Mouse (Mus musculus): ENCODE results near the gene Ptprn2. TPM values are rescaled to one million over a fixed set of nuclear protein-coding genes. Genes with fewer than 3 reads are reported as not detected.

The Ptprn2 gene
- polyA plus RNA-seq, 1 experiment from 2014 or later, result 0.15 TPM

DNA sequence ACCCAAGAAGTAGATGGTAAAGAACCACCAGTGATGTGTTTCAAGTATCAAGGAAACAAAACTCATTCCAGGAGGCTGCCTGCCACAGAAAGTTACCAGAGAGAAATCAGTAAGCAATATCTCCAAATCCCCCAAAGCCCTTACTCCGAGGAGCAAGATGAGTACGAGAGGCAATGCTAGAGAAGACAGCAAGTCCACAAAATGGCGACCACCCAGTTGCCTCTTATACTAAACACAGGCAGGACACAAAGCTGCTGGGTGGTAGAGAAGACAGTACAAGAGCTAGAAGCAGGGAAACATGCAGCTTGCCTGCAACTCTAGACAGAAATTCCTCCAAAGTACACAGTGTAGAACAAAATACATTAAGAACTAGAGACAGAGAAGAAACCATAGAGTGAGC lies 300.2 kb downstream of the Ptprn2 start:
- H3K27ac ChIP-seq (replicated peaks), result no peak overlapping the region
- WGBS, result 77% methylated on average over 3 of the region's 3 CpGs
- ATAC-seq (ENCODE audit: extremely low read depth, insufficient number of reproducible peaks, low FRiP score, low TSS enrichment), result no peak

DNA sequence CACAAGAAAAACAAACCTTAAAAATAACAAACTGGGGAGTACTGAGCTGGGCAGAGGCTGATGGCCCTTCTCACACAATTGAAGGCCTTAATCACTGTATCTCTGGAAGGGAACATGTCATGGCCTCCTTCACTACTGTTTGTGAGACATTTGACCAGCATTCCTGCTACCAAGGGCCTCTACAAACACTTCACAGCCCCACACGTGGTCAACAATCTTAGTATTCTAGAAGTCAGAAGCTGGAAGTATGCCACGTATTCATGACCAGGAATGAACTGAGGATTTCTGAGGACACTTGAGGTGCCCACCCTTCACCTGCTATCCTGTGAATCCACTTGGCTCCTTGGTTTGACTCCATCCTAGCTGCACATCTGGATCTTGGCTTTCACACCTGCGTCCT lies 302.8 kb downstream of the Ptprn2 start:
- WGBS, result 71% methylated on average over 3 of the region's 3 CpGs

More for the DNA sequence above, 300.2 kb downstream of the Ptprn2 start:
- H3K27me3 ChIP-seq (replicated peaks), result no peaks in the 10 kb centered on the region
- no peaks in the 10 kb centered on the region for H3K36me3 ChIP-seq
- H3K4me3 ChIP-seq, result no peak overlapping the region
- H3K4me2 ChIP-seq, result no peak overlapping the region
- no peak overlapping the region for H3K9ac ChIP-seq
- H3K4me1 ChIP-seq, result no peaks in the 10 kb centered on the region
- no peaks in the 10 kb centered on the region for H3K9me3 ChIP-seq

DNA sequence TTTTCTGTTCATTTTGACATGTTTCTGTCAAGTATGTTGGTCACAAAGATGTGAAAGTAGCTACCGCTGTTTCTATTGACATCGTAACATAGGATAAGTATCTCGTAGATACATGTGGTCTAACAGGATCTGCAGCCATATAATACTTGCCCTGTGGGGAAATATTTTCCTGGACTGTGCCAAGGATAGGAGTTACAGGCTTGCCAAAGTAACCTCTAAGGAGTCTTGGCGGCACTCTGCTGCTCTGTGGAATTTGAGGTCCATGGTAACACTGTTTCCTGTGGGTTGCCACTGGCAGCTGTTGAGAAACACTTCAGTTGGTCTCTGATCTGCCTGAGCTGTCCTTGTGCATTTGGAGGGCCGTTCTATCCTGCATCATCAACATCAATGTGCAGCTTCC lies 317.8 kb downstream of the Ptprn2 start:
- no peaks in the 10 kb centered on the region for H3K27me3 ChIP-seq (replicated peaks)
- H3K27ac ChIP-seq (replicated peaks), result no peak overlapping the region
- 77% methylated on average over 5 of the region's 5 CpGs for WGBS
- H3K36me3 ChIP-seq, result no peaks in the 10 kb centered on the region
- no peak for ATAC-seq (ENCODE audit: extremely low read depth, insufficient number of reproducible peaks, low FRiP score, low TSS enrichment)
- no peak overlapping the region for H3K9ac ChIP-seq
- no peak overlapping the region for H3K4me3 ChIP-seq
- no peak overlapping the region for H3K4me2 ChIP-seq
- H3K4me1 ChIP-seq, result no peaks in the 10 kb centered on the region
- H3K9me3 ChIP-seq, result no peaks in the 10 kb centered on the region

More for the DNA sequence above, 302.8 kb downstream of the Ptprn2 start:
- H3K4me2 ChIP-seq, result no peak overlapping the region
- ATAC-seq (ENCODE audit: extremely low read depth, insufficient number of reproducible peaks, low FRiP score, low TSS enrichment), result no peak
- no peaks in the 10 kb centered on the region for H3K36me3 ChIP-seq
- H3K27me3 ChIP-seq (replicated peaks), result no peaks in the 10 kb centered on the region
- H3K4me1 ChIP-seq, result no peaks in the 10 kb centered on the region
- H3K9ac ChIP-seq, result no peak overlapping the region
- no peak overlapping the region for H3K27ac ChIP-seq (replicated peaks)
- no peak overlapping the region for H3K4me3 ChIP-seq
- H3K9me3 ChIP-seq, result no peaks in the 10 kb centered on the region

- Histone ChIP-seq H3K4me2 (no peak overlapping the region), H3K36me3 (no peaks in the 10 kb centered on the region), H3K27me3 (replicated peaks) (no peaks in the 10 kb centered on the region), H3K9ac (no peak overlapping the region), H3K9me3 (no peaks in the 10 kb centered on the region), H3K4me3 (no peak overlapping the region), H3K4me1 (no peaks in the 10 kb centered on the region), H3K27ac (replicated peaks) (no peak overlapping the region)
- ATAC-seq (ENCODE audit: extremely low read depth, insufficient number of reproducible peaks, low FRiP score, low TSS enrichment), result no peak
- WGBS, result 48% methylated on average over 2 of the region's 2 CpGs
Measured at GRCm38 (mm10) chr12:116804712-116805111, 319.2 kb downstream of the Ptprn2 start.

DNA sequence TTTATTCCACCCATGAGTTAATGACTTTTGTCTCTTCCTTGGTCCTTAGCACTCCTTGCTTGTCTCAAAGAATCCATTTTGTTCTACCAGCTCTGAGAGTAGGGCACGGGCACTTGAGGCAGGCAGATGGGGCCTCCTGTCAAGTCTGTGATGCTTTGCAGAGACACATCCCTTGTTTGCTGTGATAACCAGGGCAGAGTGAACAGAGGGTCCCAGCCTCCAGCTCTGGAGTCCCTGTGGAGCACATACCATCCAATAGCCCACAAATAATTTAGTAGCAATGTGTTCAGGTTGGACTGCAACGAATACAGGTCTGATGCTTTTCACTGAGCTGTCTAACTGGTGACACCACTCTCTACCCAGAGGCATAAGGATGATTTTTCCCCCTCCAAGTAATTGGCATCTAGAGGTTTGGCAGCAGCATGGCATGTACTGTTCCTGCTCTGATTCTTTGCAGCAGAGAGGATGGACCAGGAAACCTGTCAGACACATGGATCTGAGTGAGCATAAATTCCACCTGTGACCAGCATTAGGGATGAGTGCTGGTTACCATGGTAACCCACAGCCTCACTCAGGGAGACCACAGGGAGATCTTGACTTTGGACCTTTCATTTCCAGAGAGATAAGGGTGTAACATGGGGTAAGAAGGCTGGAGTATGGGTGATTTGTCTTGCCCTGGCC lies 319.7 kb downstream of the Ptprn2 start:
- Histone ChIP-seq H3K4me3 (no peak overlapping the region), H3K9ac (no peak overlapping the region), H3K36me3 (no peaks in the 10 kb centered on the region), H3K27ac (replicated peaks) (no peak overlapping the region), H3K9me3 (no peaks in the 10 kb centered on the region), H3K4me2 (no peak overlapping the region), H3K4me1 (no peaks in the 10 kb centered on the region), H3K27me3 (replicated peaks) (no peaks in the 10 kb centered on the region)
- no peak for ATAC-seq (ENCODE audit: extremely low read depth, insufficient number of reproducible peaks, low FRiP score, low TSS enrichment)
- 24% methylated on average over 2 of the region's 2 CpGs for WGBS

DNA sequence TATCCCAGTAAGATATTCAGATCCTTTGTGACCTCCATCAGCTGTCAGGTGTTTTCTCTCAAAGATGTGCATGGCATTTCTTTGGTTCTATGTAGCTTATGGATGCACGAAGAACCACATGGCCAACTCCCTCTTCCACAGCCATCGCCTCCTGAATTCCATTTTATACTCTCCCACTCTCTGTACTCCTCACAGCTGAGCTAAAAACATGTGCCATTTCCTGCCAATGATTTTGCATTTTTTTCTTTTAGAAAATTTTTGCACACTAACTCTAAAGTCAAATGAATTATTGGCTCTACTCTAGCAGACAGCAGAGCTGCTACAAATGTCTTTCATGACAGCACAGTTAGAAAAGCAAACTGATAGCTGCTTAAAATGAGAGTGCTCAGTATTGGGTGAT lies 320.6 kb downstream of the Ptprn2 start:
- no peaks in the 10 kb centered on the region for H3K4me1 ChIP-seq
- no peaks in the 10 kb centered on the region for H3K36me3 ChIP-seq
- H3K4me2 ChIP-seq, result no peak overlapping the region
- ATAC-seq (ENCODE audit: extremely low read depth, insufficient number of reproducible peaks, low FRiP score, low TSS enrichment), result no peak
- no peaks in the 10 kb centered on the region for H3K27me3 ChIP-seq (replicated peaks)
- WGBS, result 71% methylated on average over 2 of the region's 2 CpGs
- no peak overlapping the region for H3K27ac ChIP-seq (replicated peaks)
- H3K9ac ChIP-seq, result no peak overlapping the region
- H3K4me3 ChIP-seq, result no peak overlapping the region
- H3K9me3 ChIP-seq, result no peaks in the 10 kb centered on the region

GRCm38 (mm10) chr12:116813012-116813411 lies 327.5 kb downstream of the Ptprn2 start:
- Histone ChIP-seq H3K4me2 (no peak overlapping the region), H3K4me1 (no peaks in the 10 kb centered on the region), H3K27ac (replicated peaks) (no peak overlapping the region), H3K36me3 (no peaks in the 10 kb centered on the region), H3K4me3 (no peak overlapping the region), H3K27me3 (replicated peaks) (no peaks in the 10 kb centered on the region), H3K9ac (no peak overlapping the region), H3K9me3 (no peaks in the 10 kb centered on the region)
- 75% methylated on average over 5 of the region's 5 CpGs for WGBS
- no peak for ATAC-seq (ENCODE audit: extremely low read depth, insufficient number of reproducible peaks, low FRiP score, low TSS enrichment)

DNA sequence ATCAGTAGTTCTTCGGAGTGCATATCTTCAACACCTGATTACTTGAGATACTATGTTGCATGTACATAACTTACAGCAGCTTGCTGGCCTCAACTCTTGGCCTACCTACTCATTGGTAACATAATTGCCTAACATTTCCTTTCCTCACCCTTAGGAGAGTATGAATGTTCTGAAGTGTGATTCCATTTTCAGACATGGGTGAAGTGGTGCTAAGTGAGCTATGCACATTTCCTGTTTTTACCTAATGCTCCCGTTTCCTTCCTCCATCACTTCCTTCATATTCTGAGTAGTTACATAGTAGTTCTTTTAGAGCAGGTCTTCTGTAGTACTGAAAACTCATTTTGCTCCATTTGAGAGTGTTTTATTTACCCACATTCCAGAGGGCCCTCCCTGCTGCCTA lies 334.3 kb downstream of the Ptprn2 start:
- H3K27me3 ChIP-seq (replicated peaks), result no peaks in the 10 kb centered on the region
- no peaks in the 10 kb centered on the region for H3K36me3 ChIP-seq
- no peak overlapping the region for H3K9ac ChIP-seq
- ATAC-seq (ENCODE audit: extremely low read depth, insufficient number of reproducible peaks, low FRiP score, low TSS enrichment), result no peak
- 35% methylated on average over 2 of the region's 2 CpGs for WGBS
- no peaks in the 10 kb centered on the region for H3K4me1 ChIP-seq
- H3K9me3 ChIP-seq, result no peaks in the 10 kb centered on the region
- no peak overlapping the region for H3K4me3 ChIP-seq
- H3K4me2 ChIP-seq, result no peak overlapping the region
- no peak overlapping the region for H3K27ac ChIP-seq (replicated peaks)

DNA sequence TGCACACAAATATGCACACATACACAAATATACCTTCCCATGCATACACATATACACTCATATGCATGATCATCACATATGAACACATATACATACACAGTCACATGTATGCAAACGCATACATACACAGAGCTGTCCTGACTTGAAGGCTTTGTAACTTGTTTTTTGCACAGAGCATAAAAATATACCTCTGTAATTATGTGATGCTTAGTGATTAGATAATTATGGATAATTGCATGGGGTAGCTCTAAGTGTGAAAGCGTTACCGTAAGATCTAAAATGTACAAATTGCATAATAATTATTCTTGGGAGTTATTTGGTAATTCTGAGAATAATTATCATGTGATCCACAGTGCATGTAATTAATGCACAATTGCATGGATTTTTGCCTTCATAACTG lies 337.8 kb downstream of the Ptprn2 start:
- H3K9ac ChIP-seq, result no peak overlapping the region
- no peaks in the 10 kb centered on the region for H3K27me3 ChIP-seq (replicated peaks)
- no peak overlapping the region for H3K4me3 ChIP-seq
- H3K27ac ChIP-seq (replicated peaks), result no peak overlapping the region
- ATAC-seq (ENCODE audit: extremely low read depth, insufficient number of reproducible peaks, low FRiP score, low TSS enrichment), result no peak
- no peaks in the 10 kb centered on the region for H3K9me3 ChIP-seq
- no peaks in the 10 kb centered on the region for H3K4me1 ChIP-seq
- WGBS, result 84% methylated on average over 3 of the region's 3 CpGs
- no peaks in the 10 kb centered on the region for H3K36me3 ChIP-seq
- no peak overlapping the region for H3K4me2 ChIP-seq

DNA sequence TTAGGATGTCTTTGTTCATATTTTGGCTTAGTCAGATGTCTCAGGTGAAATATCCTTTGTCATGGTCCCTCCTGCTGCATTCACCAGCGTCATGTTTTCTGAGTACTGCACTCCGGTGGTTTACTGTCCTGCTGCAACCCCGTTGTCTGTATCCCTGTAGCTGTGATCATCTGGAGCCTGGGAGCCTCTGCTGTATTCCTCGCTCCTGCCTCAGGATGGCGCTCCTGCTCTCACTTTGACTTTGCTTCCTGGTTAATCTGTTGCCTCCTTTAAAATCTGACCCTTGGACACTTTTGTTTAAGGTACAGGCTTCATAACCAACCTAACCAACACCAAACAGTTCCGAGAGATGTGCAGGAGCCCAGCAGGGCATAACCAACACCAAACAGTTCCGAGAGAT lies 342.2 kb downstream of the Ptprn2 start:
- no peak for ATAC-seq (ENCODE audit: extremely low read depth, insufficient number of reproducible peaks, low FRiP score, low TSS enrichment)
- Histone ChIP-seq H3K27ac (replicated peaks) (no peak overlapping the region), H3K4me3 (no peak overlapping the region), H3K9me3 (no peaks in the 10 kb centered on the region), H3K4me1 (no peaks in the 10 kb centered on the region), H3K27me3 (replicated peaks) (no peaks in the 10 kb centered on the region), H3K4me2 (no peak overlapping the region), H3K9ac (no peak overlapping the region), H3K36me3 (no peaks in the 10 kb centered on the region)
- WGBS, result 28% methylated on average over 7 of the region's 7 CpGs

DNA sequence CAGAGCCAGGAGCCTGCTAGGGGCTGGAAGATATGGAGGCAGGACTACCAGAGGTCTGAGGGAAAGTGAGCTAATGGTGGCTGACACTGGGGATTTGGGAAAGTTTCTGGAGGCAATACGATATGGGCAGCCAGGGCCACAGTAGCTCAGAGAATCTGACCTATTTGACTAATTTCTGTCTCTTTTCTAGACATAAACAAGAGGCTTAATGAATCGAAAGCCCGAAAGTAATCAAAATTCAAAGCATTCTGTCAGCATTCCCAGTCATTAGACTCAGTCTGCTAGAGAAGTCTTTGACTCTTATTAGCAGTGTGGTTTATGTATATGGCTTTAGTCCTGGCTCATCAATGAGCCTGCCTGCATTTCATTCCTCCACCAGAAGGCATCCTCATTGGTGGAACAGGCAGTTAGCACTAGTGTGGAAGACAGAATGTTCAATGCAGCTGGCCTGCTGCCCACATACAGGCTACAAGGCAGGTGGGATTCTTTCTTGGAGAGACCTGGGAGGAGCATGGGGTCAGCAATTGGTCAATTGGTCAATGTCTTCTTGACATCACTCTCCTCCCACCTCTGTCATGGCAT lies 353.2 kb downstream of the Ptprn2 start:
- Histone ChIP-seq H3K4me3 (no peak overlapping the region), H3K27ac (replicated peaks) (no peak overlapping the region), H3K36me3 (no peaks in the 10 kb centered on the region), H3K9ac (no peak overlapping the region), H3K9me3 (no peaks in the 10 kb centered on the region), H3K4me1 (peaks cover 4% of the 10 kb centered on the region; the same call in 1 of the 2 replicates), H3K4me2 (no peak overlapping the region), H3K27me3 (replicated peaks) (no peaks in the 10 kb centered on the region)
- 83% methylated on average over 3 of the region's 3 CpGs for WGBS
- ATAC-seq (ENCODE audit: extremely low read depth, insufficient number of reproducible peaks, low FRiP score, low TSS enrichment), result no peak

DNA sequence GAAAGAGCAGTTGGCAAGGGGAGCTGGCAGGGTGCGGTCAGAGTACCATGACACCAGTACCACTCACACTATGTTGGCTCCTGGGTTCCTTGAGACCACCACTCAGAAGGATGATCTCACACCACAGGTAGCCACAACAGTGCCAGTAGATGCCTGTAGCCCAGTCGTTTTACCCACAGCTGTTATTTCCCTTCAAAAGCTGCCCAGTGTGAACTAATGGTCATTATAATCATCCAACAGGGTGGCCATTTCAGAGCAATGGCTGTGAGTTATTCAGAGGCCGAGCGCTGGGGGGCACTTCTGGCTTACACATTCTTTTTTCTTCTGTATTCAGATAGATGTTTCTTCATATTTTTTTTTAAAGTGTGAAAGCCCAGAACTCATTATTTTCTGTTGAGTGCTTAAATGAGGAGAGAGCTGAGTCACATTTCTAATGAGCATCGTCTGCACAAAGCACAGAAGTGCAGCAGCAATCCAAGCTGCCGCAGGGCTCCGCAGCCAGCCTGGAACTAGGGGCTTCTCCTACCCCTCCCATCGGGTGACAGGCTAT lies 357.3 kb downstream of the Ptprn2 start:
- H3K9me3 ChIP-seq, result no peaks in the 10 kb centered on the region
- peaks cover 4% of the 10 kb centered on the region; the same call in 1 of the 2 replicates for H3K4me1 ChIP-seq
- no peak overlapping the region for H3K4me2 ChIP-seq
- H3K4me3 ChIP-seq, result no peak overlapping the region
- no peaks in the 10 kb centered on the region for H3K36me3 ChIP-seq
- WGBS, result 72% methylated on average over 8 of the region's 8 CpGs
- no peak overlapping the region for H3K27ac ChIP-seq (replicated peaks)
- no peak overlapping the region for H3K9ac ChIP-seq
- no peak for ATAC-seq (ENCODE audit: extremely low read depth, insufficient number of reproducible peaks, low FRiP score, low TSS enrichment)
- H3K27me3 ChIP-seq (replicated peaks), result no peaks in the 10 kb centered on the region
